Mouse (Mus musculus): ENCODE data around the gene Kif5c.

Kif5c gene

DNA sequence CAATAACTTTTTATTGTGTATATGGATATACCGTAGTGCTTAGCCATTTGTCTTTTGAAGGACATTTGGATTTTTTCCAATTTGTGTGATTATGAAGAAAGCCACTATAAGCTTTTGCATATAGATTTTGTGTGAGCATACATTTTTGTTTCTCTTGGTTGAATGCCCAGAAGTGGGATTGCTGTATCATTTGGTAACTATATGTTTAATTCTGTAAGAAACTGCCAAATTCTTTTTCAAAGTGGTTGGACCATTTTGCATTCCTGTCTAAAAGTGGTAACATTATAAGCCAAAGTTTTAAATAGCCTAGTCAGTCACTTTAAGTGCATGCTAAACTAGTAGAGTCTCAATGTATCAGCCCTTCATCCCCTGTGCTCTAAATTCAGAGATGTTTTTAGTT, 6.5 kb downstream of the Kif5c start:
- 51% methylated on average over 1 of the region's 1 CpGs for WGBS

DNA sequence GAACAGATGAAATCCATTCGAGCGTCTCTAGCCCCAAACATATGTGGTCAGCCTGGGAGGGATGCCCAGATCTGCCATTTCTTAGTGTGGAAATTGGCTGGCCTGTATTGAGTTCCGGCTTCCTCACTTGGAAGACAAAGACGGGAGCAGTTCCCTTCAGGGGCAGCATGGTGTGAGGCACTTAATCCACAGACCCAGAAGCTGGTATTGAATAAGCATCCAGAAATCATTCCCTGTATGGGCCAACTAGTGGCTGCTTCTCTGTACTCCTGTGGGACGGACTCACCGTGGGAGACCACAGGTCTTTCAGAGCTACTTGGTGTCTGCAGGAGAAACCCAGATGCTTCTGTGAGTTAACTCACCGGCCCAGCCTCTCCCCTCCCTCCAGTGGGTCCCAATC, 8.5 kb downstream of the Kif5c start:
- WGBS, result 42% methylated on average over 7 of the region's 7 CpGs

DNA sequence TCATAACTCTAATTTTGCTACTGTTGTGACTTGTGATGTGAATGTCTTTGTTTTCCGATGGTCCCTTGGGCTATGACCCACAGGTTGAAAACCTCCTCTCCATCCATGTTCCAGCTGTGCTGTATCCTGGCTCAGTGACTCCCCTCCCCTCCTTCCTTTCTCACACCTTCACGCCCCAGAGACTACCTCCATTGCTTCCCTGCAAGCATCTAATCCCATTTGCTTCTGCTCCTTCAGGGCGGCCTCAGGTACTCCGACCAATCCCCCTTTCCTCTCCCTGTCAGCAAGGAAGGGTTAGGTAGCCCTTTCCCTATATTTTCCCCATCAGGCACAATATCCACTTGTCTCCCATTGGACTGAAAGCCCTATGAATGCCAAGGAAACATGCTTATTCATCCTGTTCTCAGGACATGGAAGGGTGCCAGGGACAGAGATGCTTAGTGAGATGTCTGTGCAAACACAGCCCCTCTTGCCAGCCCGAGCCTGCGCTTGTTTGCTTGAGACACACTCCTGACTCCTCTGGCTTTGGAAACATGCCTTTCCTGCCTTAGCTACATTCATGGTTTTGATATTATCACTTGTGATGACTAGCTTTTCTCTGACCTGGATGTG, 9.1 kb downstream of the Kif5c start:
- 56% methylated on average over 6 of the region's 6 CpGs for WGBS

DNA sequence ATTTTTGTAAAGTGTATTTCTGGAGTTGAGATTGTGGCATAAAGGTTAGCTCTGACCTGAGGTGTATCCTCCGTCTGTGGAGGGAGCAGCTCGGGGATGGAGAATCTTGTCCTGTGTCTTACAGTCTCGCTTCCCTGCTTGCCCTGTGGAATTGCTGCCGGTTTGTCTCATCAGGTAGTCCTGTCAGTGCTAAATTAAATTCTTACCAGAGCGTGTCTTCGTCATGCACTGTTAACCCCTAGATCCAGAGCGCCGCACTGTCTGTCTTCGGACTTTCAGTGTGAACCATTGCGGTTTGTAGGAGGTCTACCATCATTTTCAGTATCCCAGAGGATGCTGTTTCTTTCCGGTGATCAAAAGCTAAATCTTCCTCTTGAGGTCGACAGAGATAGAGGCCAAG, 10.1 kb downstream of the Kif5c start:
- 90% methylated on average over 12 of the region's 12 CpGs for WGBS

DNA sequence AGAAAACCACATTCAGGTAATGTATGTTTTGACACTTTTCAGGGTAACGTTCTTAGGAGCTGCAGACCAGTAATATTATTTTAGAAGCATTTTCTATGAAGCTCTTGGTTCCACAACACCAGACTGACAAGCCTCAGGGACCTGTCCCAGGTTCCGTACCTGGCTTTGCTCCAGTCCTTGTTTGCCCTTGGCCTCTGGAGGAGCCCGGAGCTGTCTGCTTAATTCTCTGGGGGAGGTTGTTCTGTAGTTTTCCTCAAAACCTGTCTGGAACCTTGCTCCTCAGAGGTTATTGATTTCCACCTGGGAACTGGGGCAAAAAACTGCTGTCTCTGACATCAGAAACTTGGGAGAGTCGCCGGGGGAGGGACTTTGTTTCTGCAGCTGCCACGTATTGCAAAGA, 11.5 kb downstream of the Kif5c start:
- 82% methylated on average over 6 of the region's 6 CpGs for WGBS

DNA sequence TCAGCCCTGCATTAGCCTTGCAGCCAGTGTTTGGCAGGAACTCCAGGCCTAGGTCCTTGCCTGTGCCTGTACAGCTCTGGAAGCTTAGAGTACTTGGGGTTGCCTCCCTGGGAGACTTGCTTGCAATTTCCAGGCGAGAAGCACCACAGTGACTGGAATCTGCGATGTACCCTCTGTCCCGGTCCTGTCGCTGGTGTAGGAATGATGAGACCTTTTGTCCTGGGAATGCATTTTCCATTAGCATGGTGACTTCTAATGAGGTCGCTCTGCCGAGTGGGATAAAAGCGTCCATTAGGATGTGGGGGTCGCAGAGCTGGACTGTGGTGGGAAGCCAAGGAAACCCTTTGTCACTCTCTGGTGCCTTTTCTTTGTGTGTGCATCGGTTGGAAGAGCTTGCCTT, 14.1 kb downstream of the Kif5c start:
- 50% methylated on average over 9 of the region's 9 CpGs for WGBS

DNA sequence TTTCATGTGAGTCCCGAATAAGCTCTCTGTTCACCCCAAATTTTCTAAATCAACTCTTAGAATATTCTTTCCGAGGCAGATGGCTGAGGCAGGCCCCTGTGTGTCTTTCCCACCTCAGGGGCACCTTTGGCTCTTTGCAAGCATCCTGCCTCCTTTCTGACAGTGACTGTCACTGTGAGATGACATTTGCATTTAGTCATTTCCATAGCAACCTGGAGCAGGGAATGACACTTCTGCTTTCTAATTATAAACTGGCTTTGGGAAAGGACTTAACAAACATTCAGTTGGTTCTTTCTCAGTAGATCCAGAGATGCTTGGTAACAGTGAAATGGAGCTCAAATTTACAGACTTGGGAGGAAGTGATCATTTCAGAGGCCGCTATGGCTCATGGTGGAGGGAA, 23.7 kb downstream of the Kif5c start:
- WGBS, result 44% methylated on average over 3 of the region's 3 CpGs

DNA sequence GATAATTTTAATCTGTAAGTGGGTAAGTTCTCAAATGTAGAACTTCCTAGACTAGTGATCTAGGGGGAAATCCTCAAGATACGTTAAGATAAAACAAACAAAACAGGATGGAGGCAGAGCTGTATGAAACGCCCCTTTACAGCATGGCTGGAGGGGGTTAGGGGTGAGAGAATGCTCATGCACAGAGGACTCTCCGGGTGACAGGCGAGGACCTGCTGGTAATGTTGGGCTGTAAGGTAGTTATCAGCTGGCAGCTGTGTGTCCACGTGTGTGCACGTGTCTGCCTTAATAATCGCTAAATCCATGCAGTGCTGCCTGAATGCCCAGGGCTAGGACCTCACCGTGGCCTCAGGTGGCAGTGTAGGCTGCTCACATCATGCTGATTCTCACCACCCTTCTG, 24.7 kb downstream of the Kif5c start:
- WGBS, result 76% methylated on average over 8 of the region's 8 CpGs

DNA sequence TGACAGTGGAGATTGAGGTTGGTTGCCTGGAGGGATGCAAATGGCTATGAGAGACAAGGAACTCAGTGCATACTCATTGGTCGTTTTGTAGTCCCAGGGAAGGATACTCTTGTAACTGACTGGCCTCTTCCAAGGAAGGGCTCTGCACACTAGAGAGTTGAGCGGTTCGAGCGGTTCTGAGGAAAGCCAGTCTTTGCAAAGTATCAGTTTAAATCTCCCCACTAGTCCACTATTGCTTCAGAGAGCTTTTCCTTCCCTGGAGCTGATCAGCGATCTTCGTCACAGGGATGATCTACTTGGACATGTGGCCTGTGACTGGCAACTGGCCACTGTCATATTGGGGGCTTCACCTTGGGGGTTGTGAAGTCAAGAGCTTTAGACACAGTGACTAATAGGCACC, 28.5 kb downstream of the Kif5c start:
- 84% methylated on average over 6 of the region's 6 CpGs for WGBS

DNA sequence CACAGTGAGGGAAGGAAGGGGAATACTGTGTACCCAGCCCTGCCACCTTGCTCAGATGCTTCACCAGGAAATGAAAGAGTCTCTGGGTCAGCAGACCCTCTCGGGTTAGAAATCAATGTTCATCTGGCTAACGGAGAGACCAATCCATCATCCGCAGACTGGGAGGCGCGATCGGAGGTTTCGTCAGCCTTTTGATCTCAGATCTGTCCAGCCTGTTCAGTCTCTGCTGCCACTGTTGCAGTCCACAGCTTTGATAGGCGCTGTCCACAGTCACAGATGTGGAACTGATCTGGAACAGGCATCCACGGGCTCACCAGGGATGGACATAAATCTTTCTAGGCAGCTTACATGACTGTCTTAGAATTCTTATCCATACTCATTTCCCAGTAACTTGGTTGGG, 29.2 kb downstream of the Kif5c start:
- WGBS, result 84% methylated on average over 9 of the region's 9 CpGs

DNA sequence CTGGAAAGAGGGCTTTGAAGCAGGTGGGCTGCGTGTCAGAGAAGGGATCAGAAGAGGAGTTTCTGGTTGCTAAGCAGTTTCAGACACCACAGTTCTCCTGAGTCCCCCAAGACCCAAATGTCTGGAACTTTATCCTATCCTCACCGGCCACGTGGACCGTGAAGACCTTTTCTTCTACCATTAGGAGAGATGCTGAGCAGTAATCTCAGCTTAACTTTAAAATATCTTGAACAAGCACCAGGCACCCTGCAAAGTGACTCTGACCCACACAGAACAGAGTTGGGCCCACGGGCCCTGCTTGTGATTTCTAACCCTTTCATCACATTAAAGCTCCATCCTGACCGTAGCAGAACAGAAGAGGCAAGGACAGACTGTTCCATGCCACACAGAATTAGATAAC, 29.7 kb downstream of the Kif5c start:
- WGBS, result 80% methylated on average over 6 of the region's 6 CpGs

DNA sequence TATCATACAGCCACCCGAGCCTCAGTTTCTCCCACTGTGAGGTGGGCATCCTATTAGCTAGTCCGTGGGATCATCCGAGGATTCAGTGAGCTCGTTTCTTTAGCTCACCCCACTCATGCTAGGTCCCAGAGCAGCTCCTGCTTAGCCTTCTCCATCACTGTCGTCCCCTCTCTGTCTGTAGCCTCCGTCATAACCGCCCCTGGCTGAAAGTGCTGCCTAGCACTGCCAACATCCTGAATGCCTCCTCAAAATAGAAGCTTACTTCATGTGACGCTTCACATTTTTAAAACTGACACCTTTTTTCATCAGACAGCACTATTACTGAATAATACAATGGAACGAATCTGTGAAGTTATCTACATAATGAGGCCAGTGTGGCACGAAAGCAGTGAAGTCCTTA, 30.1 kb downstream of the Kif5c start:
- WGBS, result 38% methylated on average over 10 of the region's 10 CpGs

DNA sequence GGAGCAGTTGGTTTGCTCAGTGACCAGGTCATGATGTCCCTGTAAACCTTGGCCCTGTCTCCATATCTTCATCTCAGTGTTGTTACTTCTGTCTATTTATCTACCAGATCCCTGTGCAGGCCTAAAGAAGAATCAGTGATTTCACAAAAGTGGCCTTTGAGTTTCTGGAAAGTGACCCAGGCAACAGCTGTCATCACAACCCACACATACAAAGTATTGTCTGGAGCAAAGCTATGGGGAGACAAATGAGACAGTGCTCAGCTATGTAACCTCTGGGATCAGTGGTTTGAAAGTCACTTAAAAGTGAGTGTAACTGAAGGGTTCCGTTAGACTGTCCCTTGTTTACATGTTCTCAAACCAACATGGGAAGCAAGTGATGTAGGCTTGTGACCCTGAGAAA, 32.6 kb downstream of the Kif5c start:
- 69% methylated on average over 1 of the region's 1 CpGs for WGBS

DNA sequence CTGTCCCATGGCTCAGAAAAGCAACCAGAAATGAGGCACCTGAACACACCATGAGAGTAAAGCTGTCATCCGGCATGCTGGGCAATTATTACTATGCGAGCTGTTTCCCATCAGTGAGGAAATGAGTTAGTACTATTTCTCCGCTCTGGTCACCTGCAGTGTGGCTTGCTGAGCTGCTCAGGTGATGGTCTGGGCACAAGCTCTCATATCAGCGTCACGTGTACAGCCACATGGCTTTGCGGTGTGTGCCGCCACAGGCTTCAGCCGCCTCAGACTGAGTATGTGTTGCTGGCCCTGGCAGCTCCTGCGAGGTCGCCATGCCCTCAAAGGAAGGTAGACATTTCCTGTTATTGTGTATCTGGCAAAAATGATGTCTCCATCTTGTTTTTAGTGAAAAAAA, 35.5 kb downstream of the Kif5c start:
- 81% methylated on average over 10 of the region's 10 CpGs for whole genome bisulfite sequencing

DNA sequence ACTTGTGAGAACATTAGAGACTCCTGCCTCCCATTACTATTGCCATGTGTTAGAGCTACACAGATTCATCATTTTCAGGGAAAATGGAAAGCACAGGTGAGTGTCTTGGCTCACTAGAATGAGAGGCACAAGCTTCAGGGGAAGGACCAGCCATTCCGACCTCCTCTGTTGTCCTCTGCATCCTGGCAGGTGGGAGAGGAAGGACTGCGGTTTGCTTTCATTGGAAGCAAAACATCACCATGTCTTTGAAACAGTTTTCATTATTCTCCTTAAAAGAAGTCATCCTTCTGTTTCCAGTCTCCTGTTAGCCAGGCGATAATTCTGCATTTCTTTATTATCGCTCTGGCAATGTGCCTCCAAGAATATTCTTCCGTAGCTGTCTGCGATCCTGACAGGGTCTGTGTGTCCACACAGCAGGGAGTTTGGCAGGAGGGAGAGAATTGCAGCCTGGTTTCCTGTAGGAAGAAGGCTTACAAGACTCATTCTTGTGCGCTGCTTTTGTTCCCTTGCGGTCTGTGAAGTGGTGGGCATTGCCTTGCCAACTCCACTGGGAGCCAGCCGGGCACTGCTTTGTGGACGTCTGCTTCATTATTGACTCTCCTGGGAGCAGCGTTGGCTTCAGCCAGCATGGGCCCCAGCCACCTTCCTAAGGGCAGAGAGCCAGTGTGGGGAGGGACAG, 36.2 kb downstream of the Kif5c start:
- WGBS, result 22% methylated on average over 11 of the region's 11 CpGs

DNA sequence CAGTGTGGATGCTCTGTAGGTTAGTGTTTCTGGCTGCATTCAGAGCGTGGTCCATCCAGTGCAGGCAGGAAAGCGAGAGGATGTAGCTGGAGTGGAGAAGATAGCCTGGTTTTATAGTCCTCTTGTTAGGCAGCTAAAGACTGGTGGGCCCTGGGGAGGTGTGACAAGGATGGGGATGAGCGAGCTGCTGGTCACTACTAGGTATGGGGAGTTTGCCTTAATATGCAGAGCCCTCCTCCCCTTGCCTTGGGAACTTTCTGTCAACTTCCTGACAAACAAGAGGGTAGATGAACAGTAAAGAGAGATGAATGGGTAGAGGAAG, 36.7 kb downstream of the Kif5c start:
- WGBS, result 65% methylated on average over 3 of the region's 3 CpGs

DNA sequence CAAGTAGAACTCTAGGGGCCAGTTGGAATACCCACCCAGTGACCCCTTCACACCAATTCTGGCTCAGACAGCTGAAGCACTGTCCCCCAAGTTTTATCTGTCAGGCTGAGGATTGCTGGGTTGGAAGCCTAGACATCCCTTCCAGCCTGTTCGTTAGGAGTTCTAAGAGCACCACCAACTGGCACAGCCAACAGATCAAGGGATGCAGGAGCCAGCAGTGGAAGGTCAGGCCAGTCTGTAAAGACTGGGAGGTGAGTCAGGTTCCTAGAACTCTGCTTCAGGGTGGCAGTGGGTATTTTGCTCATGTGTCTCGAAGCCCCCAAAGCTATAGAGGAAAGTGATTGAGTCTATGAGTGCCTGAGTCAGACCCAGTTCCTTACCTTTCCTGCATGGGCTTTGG, 37.9 kb downstream of the Kif5c start:
- 69% methylated on average over 2 of the region's 2 CpGs for WGBS

DNA sequence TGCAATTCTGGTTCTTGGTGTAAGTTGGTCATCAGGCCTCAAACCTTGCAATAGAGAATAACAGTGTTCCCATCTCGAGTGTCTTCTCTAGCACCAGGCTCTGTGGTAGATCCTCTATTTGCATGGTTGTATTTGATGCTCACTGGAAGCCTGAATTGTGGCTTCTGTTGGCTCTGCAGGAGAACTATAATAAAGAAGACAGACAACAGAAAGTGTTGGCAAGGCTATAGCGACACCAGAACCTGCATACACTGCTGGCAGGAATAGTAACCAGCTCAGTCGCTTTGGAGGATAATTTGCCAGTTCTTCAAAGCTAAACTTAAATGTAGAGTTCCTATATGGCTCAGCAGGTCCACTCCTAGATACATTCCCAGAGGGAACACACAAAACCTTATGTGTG, 38.6 kb downstream of the Kif5c start:
- 52% methylated on average over 3 of the region's 3 CpGs for WGBS

DNA sequence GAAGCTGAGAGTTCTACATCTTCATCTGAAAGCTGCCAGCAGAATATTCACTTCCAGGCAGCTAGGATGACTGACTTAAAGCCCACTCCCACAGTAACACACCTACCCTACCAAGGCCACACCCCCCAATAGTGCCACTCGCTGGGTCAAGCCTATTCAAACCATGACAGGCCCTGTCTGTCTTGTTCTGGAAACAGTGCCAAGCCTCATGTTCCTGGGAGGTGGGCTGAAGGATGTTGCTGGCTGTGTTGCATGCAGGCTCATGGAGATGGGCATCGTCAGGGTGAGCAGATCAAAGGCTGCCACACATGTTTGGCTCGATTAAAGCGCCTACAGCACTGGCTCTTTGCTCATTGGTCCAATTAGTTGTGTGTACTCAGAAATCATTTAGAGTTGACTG, 39.9 kb downstream of the Kif5c start:
- 69% methylated on average over 4 of the region's 4 CpGs for WGBS

DNA sequence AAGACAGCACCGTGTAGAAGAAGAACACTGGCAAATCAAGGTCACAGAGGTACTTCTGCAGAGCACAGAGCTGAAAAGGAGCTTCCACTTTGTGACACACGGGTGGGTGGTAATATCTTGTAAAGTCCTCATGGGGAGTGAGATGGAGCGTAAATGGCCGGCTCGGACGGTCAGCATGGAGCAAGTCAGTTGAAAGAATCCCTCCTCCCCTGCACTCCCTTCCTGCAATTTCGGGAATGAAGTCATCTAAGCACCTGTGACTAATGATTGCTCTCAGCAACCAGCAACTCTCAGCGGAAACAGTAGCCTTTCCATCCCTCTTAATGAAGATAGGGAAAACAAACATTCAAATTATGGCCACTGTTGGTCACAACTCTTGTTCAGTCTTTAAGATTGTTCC, 40.9 kb downstream of the Kif5c start:
- 54% methylated on average over 8 of the region's 8 CpGs for WGBS

DNA sequence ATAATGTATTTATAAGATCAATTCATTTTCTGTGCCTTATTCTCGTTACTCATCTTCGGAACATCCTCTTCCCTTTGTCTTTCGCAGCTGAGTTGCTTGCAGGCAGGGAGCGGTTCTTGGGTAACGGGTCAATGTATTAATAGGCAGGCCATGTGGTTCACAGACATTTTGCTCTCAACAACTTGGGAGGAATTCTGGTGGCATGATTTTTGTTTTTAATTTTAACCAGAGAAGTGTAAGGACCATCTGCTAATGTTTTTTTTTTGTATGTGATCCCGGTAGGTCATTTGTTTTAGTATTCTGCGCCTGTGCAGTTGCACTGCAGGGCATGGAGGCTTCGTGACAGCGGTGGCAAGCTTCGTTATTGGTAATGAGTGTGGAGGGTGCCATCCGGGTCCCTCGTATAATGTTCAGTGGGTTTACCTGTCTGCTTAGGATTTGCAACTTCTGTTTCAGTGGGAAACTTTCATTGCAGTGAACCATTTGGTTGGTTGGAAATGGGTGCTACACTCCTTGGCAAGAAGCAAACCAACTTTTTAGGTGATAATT, 41.4 kb downstream of the Kif5c start:
- WGBS, result 69% methylated on average over 12 of the region's 12 CpGs

DNA sequence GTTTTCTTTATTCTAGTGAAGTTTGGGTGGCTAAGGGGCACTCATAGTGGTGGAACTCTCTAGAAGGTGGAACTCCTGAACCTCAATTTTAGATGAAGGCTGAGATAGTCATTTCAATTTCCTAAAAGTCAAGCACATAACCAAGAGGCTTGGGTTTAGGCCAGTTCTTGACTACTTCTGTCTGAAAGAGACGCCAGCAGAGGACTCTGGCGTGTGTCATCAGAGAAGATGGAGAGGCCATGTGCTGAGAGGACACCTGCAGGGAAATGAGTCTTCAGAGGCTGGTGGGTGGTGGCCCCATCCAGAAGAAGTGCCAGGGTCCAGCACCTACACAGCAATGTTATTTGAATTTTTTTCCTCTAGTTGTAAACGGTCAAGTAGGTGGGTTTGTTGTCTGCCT, 42.8 kb downstream of the Kif5c start:
- 56% methylated on average over 3 of the region's 3 CpGs for WGBS

DNA sequence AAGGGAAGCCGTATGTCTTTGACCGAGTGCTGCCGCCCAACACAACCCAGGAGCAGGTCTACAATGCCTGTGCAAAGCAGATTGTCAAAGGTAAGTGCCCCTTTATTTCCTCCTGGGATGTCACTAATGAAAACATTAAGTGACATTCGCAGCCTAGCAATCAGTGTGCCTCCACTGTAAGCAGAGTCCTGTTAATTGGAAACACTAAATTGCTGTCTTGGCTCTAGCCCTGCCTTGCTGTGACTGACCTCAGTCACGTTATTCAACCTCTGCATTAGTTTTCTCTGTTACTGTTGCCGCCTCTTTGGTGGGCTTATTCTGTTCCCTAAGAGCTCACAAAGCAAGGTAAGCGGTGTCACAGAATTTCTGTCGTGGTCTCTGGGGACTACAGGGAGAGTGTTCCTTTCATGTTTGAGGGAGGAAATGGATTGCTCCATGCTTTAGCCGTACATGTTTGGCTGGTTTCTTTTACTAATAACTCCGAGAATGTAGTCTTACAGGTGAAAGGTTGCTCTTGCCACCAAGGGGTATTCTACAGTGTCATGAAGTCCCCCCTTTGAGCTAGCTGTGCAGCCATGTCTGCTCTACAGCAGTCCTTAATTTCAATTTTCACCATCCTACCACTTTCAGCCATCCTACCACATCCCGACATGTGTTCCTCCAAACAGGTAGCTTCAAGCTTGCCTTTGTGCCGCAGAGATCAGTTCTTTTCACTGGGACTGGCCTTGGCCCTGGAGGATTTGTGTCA, 52.8 kb downstream of the Kif5c start:
- WGBS, result 72% methylated on average over 12 of the region's 12 CpGs

All from cerebral cortex, adult 2 months (tissue).